Mouse (Mus musculus) cortical plate, adult 2 months (tissue): ENCODE results near the gene Disp2. TPM values are rescaled to one million over a fixed set of nuclear protein-coding genes. Genes with fewer than 3 reads are reported as not detected.

ENCODE experiments used
- H3K27ac ChIP-seq: fragments of 200-500 bp; 2 replicates; pipeline ENCODE4 v1.5.1; 2012; ENCODE audit warnings: low read length, control low read depth, inconsistent platforms; ENCODE audit not compliant: insufficient read depth
- H3K4me1 ChIP-seq: fragments of 200-500 bp; 2 replicates; pipeline ENCODE4 v1.6.1; 2011; ENCODE audit warnings: low read length; ENCODE audit not compliant: control insufficient read depth, insufficient read depth
- H3K4me3 ChIP-seq: fragments of 200-500 bp; 2 replicates; pipeline ENCODE4 v1.5.1; 2011; ENCODE audit warnings: mild to moderate bottlenecking, low read length, control low read depth; ENCODE audit not compliant: insufficient read depth
- CTCF ChIP-seq: fragments of 200-500 bp; IDR thresholded peaks from 2 replicates; pipeline ENCODE4 v1.5.1; 2011; ENCODE audit warnings: mild to moderate bottlenecking, control low read depth, low read length; ENCODE audit not compliant: insufficient read depth; ENCODE audit errors: extremely low read depth
- POLR2A ChIP-seq: fragments of 200-500 bp; IDR thresholded peaks from 2 replicates; pipeline ENCODE4 v1.6.1; 2011; ENCODE audit warnings: mild to moderate bottlenecking, low read length, control low read depth; ENCODE audit not compliant: insufficient read depth; ENCODE audit errors: extremely low read depth
- polyA plus RNA-seq: library from polyadenylated mRNA; depleted of rRNA; stranded (reverse); fragments of >200 nt; gene quantifications from 2 replicates; pipeline ENCODE4 v1.2.3, GENCODE M21; 2012; rRNA removed

Disp2 gene
- polyA plus RNA-seq, 1 experiment = 128 TPM

DNA sequence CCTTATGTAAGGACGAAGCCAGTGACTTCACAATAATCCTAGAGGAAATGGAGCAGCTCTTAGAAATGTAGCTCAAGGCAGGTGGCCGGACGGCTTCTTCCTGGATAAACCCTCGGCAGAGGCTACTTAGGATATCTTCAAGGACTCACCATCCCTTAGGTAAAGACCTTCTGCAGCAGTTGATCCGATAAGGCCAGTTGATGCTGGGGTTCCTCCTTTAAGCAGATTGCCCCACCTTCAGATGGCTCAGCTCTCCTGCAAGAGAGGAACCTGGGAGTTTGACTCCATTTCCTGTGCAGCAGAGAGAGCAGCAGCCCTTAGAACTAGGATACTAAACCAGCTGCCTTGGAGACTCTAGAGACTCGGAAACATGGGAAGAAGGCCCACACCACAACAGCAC is 54.5 kb downstream of the Disp2 start:
- TF ChIP-seq CTCF (no peak), POLR2A (no peak)
- H3K4me1 ChIP-seq = no peaks in the 10 kb centered on the region

GRCm38 (mm10) chr2:118835115-118835514 is 55.6 kb downstream of the Disp2 start:
- TF ChIP-seq CTCF (no peak), POLR2A (no peak)
- Histone ChIP-seq H3K4me1 (no peaks in the 10 kb centered on the region), H3K27ac (no peak overlapping the region), H3K4me3 (no peak overlapping the region)

More for the DNA sequence above, 54.5 kb downstream of the Disp2 start:
- Histone ChIP-seq H3K4me3 (no peak overlapping the region), H3K27ac (no peak overlapping the region)

GRCm38 (mm10) chr2:118838330-118838729 is 58.8 kb downstream of the Disp2 start:
- no peaks in the 10 kb centered on the region for H3K4me1 ChIP-seq
- no peak overlapping the region for H3K4me3 ChIP-seq
- TF ChIP-seq POLR2A = no peak
- TF ChIP-seq CTCF = no peak
- H3K27ac ChIP-seq = no peak overlapping the region

GRCm38 (mm10) chr2:118841186-118841585 is 61.7 kb downstream of the Disp2 start:
- no peak overlapping the region for H3K27ac ChIP-seq
- no peak overlapping the region for H3K4me3 ChIP-seq
- no peak for TF ChIP-seq POLR2A
- no peaks in the 10 kb centered on the region for H3K4me1 ChIP-seq

GRCm38 (mm10) chr2:118841774-118842173 is 62.3 kb downstream of the Disp2 start:
- TF ChIP-seq CTCF = no peak
- TF ChIP-seq POLR2A = no peak
- Histone ChIP-seq H3K27ac (no peak overlapping the region), H3K4me3 (no peak overlapping the region), H3K4me1 (no peaks in the 10 kb centered on the region)

DNA sequence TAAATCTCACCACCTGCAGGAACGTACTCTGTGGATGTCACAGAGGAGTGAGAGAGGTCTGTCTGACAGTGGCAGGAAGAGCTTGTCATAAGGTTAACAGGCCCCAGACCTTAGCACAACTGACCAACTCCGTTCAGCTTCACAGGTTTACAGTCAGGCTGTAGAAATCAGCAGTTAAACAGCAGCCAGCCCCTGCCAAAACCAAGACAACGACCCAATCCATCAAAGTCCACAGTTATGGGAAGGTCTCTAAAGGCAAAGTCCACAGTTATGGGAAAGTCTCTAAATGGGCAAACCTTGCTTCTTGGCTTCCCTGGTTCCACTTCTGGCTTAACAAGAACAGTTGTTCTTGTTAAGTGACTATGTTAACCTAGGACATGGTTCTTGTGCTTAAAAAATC is 64.9 kb downstream of the Disp2 start:
- H3K4me3 ChIP-seq = no peak overlapping the region
- no peaks in the 10 kb centered on the region for H3K4me1 ChIP-seq
- H3K27ac ChIP-seq = no peak overlapping the region
- TF ChIP-seq CTCF = no peak
- no peak for TF ChIP-seq POLR2A

- Histone ChIP-seq H3K4me1 (no peaks in the 10 kb centered on the region), H3K4me3 (no peak overlapping the region), H3K27ac (no peak overlapping the region)
- TF ChIP-seq CTCF (no peak), POLR2A (no peak)
Observed at GRCm38 (mm10) chr2:118846246-118846645, 66.7 kb downstream of the Disp2 start.

- Histone ChIP-seq H3K4me3 (no peak overlapping the region), H3K4me1 (no peaks in the 10 kb centered on the region), H3K27ac (no peak overlapping the region)
- TF ChIP-seq CTCF (no peak), POLR2A (no peak)
Observed at GRCm38 (mm10) chr2:118851756-118852155, 72.2 kb downstream of the Disp2 start.

Other genes starting within 250 kb of the Disp2 start
- gene Bmf, start 230.0 kb upstream of the Disp2 start, polyA plus RNA-seq = 3.4 and 3.6 TPM in 2 replicates
- gene Bub1b, start 181.5 kb upstream of the Disp2 start, polyA plus RNA-seq = 1.9 and 2.8 TPM in 2 replicates
- 58.0 and 63.1 TPM in 2 replicates for gene Pak6, start 116.4 kb upstream of the Disp2 start, polyA plus RNA-seq
- gene Ankrd63, start 75.8 kb upstream of the Disp2 start, polyA plus RNA-seq = 11.3 and 17.9 TPM in 2 replicates
- 2.9 and 3.0 TPM in 2 replicates for gene Plcb2, start 51.3 kb upstream of the Disp2 start, polyA plus RNA-seq
- 22.4 and 24.7 TPM in 2 replicates for gene Inafm2, start 34.0 kb upstream of the Disp2 start, polyA plus RNA-seq
- 3.5 and 4.2 TPM in 2 replicates for gene Ccdc9b, start 17.1 kb upstream of the Disp2 start, polyA plus RNA-seq
- gene Phgr1, start 7.0 kb upstream of the Disp2 start, polyA plus RNA-seq = not detected in 2 replicates
- 1.9 and 2.2 TPM in 2 replicates for gene Knstrn, start 34.3 kb downstream of the Disp2 start, polyA plus RNA-seq
- gene Ivd, start 82.2 kb downstream of the Disp2 start, polyA plus RNA-seq = 104 and 119 TPM in 2 replicates
- 21.8 and 22.5 TPM in 2 replicates for gene Bahd1, start 120.7 kb downstream of the Disp2 start, polyA plus RNA-seq
- gene Chst14, start 146.8 kb downstream of the Disp2 start, polyA plus RNA-seq = 2.8 and 3.1 TPM in 2 replicates
- 44.3 and 45.1 TPM in 2 replicates for gene Ccdc32, start 249.7 kb downstream of the Disp2 start, polyA plus RNA-seq